Mouse (Mus musculus): Measurements from ENCODE around the gene Sulf2. TPM values are rescaled to one million over a fixed set of nuclear protein-coding genes. Genes with fewer than 3 reads are reported as not detected.

Gene Sulf2
- total and polyA plus RNA-seq, 3 experiments = not detected

DNA sequence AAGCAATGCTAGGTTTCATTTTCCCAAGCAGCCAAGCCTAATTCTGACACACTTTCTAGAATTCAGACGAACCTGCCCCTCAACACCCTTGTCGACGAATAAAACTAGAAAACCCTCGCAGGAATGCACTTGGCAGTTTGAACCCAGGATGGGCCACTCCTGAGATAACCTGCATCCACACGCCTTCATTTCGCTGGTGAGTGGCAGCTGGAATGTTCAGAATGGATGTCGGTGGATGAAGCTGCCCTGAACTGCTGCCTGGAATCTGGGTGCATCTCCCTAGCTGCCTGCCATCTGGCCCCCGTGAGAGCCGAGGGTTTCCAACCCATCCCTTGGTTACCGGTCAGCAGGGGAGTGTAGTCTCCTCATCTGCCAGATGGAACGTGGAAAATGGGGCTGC, 29.1 kb downstream of the Sulf2 start:
- H3K4me1 ChIP-seq (ENCODE audit: control insufficient read depth in 1 of 2, insufficient read depth in 2 of 2, low read length in 2 of 2) = no peaks in the 10 kb centered on the region
- no peak overlapping the region for H3K27ac ChIP-seq (ENCODE audit: control insufficient read depth, low read depth, low read length)
- no peak for TF ChIP-seq ZC3H11A (IDR thresholded peaks at IDR 0.05; ENCODE audit: low read depth, low read length)
- no peak for TF ChIP-seq USF2 (IDR thresholded peaks at IDR 0.05; ENCODE audit: borderline replicate concordance in 1 of 2, insufficient read depth in 1 of 2, low read depth in 1 of 2, low read length in 2 of 2)
- TF ChIP-seq USF1 (IDR thresholded peaks at IDR 0.05; ENCODE audit: low read depth, low read length) = no peak
- no peak for TF ChIP-seq ETS1 (IDR thresholded peaks at IDR 0.05; ENCODE audit: low read depth, low read length)
- no peak for TF ChIP-seq MXI1 (IDR thresholded peaks at IDR 0.05; ENCODE audit: low read depth, low read length)
- TF ChIP-seq HCFC1 (IDR thresholded peaks at IDR 0.05; ENCODE audit: low read depth, low read length) = no peak
- no peak for TF ChIP-seq MAZ (IDR thresholded peaks at IDR 0.05; ENCODE audit: low read depth, low read length)
- no peak for TF ChIP-seq E2F4 (IDR thresholded peaks at IDR 0.05; ENCODE audit: borderline replicate concordance, low read depth, low read length)
- no peak for TF ChIP-seq EP300 (IDR thresholded peaks at IDR 0.05; ENCODE audit: low read depth in 1 of 2, low read length in 2 of 2)
- no peak for TF ChIP-seq GATA1 (IDR thresholded peaks at IDR 0.05; ENCODE audit: low read depth, low read length)
- no peaks in the 10 kb centered on the region for H3K9me3 ChIP-seq (replicated peaks; ENCODE audit: insufficient read depth, low read length)
- no peaks in the 10 kb centered on the region for H3K79me2 ChIP-seq (ENCODE audit: control insufficient read depth, insufficient read depth, low read length, poor library complexity)
- H3K27me3 ChIP-seq (ENCODE audit: control insufficient read depth in 1 of 2, insufficient read depth in 2 of 2, low read length in 2 of 2) = no peaks in the 10 kb centered on the region
- no peak overlapping the region for H3K4me3 ChIP-seq (ENCODE audit: control insufficient read depth in 1 of 2, insufficient read depth in 1 of 2, low read depth in 2 of 2, low read length in 2 of 2)
- DNase-seq (ENCODE audit: low read depth, low spot score) = no peak
- no peaks in the 10 kb centered on the region for H3K36me3 ChIP-seq (ENCODE audit: control insufficient read depth in 1 of 2, insufficient read depth in 2 of 2, low read length in 2 of 2)
- H3K9ac ChIP-seq (ENCODE audit: control insufficient read depth, low read depth, low read length, poor library complexity, severe bottlenecking) = no peak overlapping the region

DNA sequence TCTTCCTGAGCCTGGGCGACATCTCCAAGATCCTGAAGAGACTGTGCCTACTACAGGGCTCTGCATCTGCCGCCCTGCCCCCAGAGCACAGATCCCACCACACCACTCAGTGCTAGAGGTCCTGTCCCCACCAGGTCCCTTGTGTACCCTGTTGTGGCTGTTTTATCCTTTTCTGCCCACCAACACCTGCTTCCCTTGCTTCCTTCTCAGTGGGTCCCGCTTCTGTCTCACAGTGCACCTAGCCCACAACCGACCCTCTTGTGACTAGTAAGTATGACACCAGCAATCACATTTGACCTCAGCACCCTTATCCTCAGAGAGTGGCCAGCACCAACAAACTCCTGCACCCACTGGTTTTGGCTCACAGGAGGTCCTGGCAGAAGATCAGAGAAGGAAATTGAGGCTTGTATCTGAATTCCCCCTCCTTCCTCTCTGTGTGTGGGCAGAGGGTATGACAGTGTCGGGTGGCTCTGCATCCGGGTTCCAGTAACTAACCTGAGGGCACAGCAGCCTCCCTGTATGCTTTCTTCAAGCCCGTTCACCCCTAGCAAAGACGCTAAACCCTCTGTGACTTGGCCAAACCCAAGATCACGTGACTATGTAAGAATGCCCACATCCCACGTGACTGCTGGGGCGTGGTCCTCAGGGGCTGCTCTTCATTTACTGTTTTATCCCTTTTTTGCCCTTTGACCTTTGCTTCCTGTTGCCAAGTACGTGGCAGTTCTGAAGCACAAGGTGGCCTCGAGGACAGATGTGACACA, 29.8 kb downstream of the Sulf2 start:
- Histone ChIP-seq H3K9ac (ENCODE audit: control insufficient read depth, low read depth, low read length, poor library complexity, severe bottlenecking) (no peak overlapping the region), H3K4me3 (ENCODE audit: control insufficient read depth in 1 of 2, insufficient read depth in 1 of 2, low read depth in 2 of 2, low read length in 2 of 2) (no peak overlapping the region), H3K27me3 (ENCODE audit: control insufficient read depth in 1 of 2, insufficient read depth in 2 of 2, low read length in 2 of 2) (no peaks in the 10 kb centered on the region), H3K79me2 (ENCODE audit: control insufficient read depth, insufficient read depth, low read length, poor library complexity) (no peaks in the 10 kb centered on the region), H3K36me3 (ENCODE audit: control insufficient read depth in 1 of 2, insufficient read depth in 2 of 2, low read length in 2 of 2) (no peaks in the 10 kb centered on the region), H3K9me3 (replicated peaks; ENCODE audit: insufficient read depth, low read length) (no peaks in the 10 kb centered on the region), H3K27ac (ENCODE audit: control insufficient read depth, low read depth, low read length) (no peak overlapping the region), H3K4me1 (ENCODE audit: control insufficient read depth in 1 of 2, insufficient read depth in 2 of 2, low read length in 2 of 2) (no peaks in the 10 kb centered on the region)
- no peak for DNase-seq (ENCODE audit: low read depth, low spot score)
- TF ChIP-seq USF1 (IDR thresholded peaks at IDR 0.05; ENCODE audit: low read depth, low read length) = 0 out of 2 replicates have a peak, but pooled peaks have one; percentile 18
- no peak for TF ChIP-seq RAD21 (IDR thresholded peaks at IDR 0.05; ENCODE audit: low read depth, low read length)

DNA sequence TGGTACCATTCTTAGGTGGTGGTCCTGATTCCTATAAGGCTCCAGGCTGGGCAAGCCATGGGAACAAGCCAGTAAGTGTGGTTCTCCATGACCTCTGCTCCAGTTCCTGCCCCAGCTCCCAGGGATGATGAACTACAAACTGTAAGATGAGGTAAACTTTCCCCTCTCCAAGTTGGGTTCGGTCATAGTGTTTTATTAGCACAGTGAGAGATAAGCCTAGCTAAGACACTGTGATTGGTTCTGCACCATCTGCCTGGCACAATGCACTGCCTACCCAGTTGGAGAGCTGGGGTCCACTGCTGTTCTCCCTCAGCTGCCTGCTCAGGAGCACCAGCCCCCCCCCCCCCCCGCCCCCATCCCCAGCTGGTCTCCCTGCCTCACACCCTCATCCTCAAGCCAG, 30.4 kb downstream of the Sulf2 start:
- no peaks in the 10 kb centered on the region for H3K79me2 ChIP-seq (ENCODE audit: control insufficient read depth, insufficient read depth, low read length, poor library complexity)
- no peak overlapping the region for H3K4me3 ChIP-seq (ENCODE audit: control insufficient read depth in 1 of 2, insufficient read depth in 1 of 2, low read depth in 2 of 2, low read length in 2 of 2)
- H3K9ac ChIP-seq (ENCODE audit: control insufficient read depth, low read depth, low read length, poor library complexity, severe bottlenecking) = no peak overlapping the region
- no peaks in the 10 kb centered on the region for H3K4me1 ChIP-seq (ENCODE audit: control insufficient read depth in 1 of 2, insufficient read depth in 2 of 2, low read length in 2 of 2)
- no peak overlapping the region for H3K27ac ChIP-seq (ENCODE audit: control insufficient read depth, low read depth, low read length)
- H3K9me3 ChIP-seq (replicated peaks; ENCODE audit: insufficient read depth, low read length) = no peaks in the 10 kb centered on the region
- H3K27me3 ChIP-seq (ENCODE audit: control insufficient read depth in 1 of 2, insufficient read depth in 2 of 2, low read length in 2 of 2) = no peaks in the 10 kb centered on the region
- no peak for DNase-seq (ENCODE audit: low read depth, low spot score)
- no peaks in the 10 kb centered on the region for H3K36me3 ChIP-seq (ENCODE audit: control insufficient read depth in 1 of 2, insufficient read depth in 2 of 2, low read length in 2 of 2)
- TF ChIP-seq POLR2A (IDR thresholded peaks at IDR 0.05; ENCODE audit: control insufficient read depth in 1 of 2, insufficient read depth in 1 of 2, low read depth in 1 of 2, low read length in 2 of 2, poor library complexity in 1 of 2) = no peak
